Mouse (Mus musculus): Measurements from ENCODE around the gene Rph3al.

Rph3al gene

GRCm38 (mm10) chr11:75861213-75861612 lies 77.0 kb downstream of the Rph3al start:
- no peak for DNase-seq (ENCODE audit: low spot score)

- no peak for DNase-seq (ENCODE audit: low spot score)
These were observed 78.8 kb downstream of the Rph3al start for GRCm38 (mm10) chr11:75859460-75859859.

- no peak for DNase-seq (ENCODE audit: low spot score)
These were observed 79.3 kb downstream of the Rph3al start for GRCm38 (mm10) chr11:75858975-75859374.

GRCm38 (mm10) chr11:75857781-75858180 lies 80.4 kb downstream of the Rph3al start:
- no peak for DNase-seq (ENCODE audit: low spot score)

GRCm38 (mm10) chr11:75854327-75854726 lies 83.9 kb downstream of the Rph3al start:
- DNase-seq (ENCODE audit: low spot score), result no peak

GRCm38 (mm10) chr11:75853067-75853636 lies 85.1 kb downstream of the Rph3al start:
- DNase-seq (ENCODE audit: low spot score), result no peak

- DNase-seq (ENCODE audit: low spot score), result no peak
These were observed 85.7 kb downstream of the Rph3al start for GRCm38 (mm10) chr11:75852485-75852884.

- DNase-seq (ENCODE audit: low spot score), result no peak
These were observed 88.7 kb downstream of the Rph3al start for GRCm38 (mm10) chr11:75849552-75849951.

- DNase-seq (ENCODE audit: low spot score), result peak; percentile 45
These were observed 91.6 kb downstream of the Rph3al start for GRCm38 (mm10) chr11:75846589-75846988.

GRCm38 (mm10) chr11:75845675-75846074 lies 92.6 kb downstream of the Rph3al start:
- DNase-seq (ENCODE audit: low spot score), result no peak

- peak; percentile 48 for DNase-seq (ENCODE audit: low spot score)
These were observed 95.2 kb downstream of the Rph3al start for GRCm38 (mm10) chr11:75842904-75843619.

- peak; percentile 39 for DNase-seq (ENCODE audit: low spot score)
These were observed 96.7 kb downstream of the Rph3al start for GRCm38 (mm10) chr11:75841503-75841902.

GRCm38 (mm10) chr11:75839536-75840430 lies 98.4 kb downstream of the Rph3al start:
- DNase-seq (ENCODE audit: low spot score), result no peak

- DNase-seq (ENCODE audit: low spot score), result no peak
These were observed 99.3 kb downstream of the Rph3al start for GRCm38 (mm10) chr11:75838861-75839426.

GRCm38 (mm10) chr11:75836240-75836610 lies 102.0 kb downstream of the Rph3al start:
- no peak for DNase-seq (ENCODE audit: low spot score)

- no peak for DNase-seq (ENCODE audit: low spot score)
These were observed 102.5 kb downstream of the Rph3al start for GRCm38 (mm10) chr11:75835587-75836239.

GRCm38 (mm10) chr11:75833081-75833480 lies 105.1 kb downstream of the Rph3al start:
- DNase-seq (ENCODE audit: low spot score), result no peak

- no peak for DNase-seq (ENCODE audit: low spot score)
These were observed 107.8 kb downstream of the Rph3al start for GRCm38 (mm10) chr11:75830386-75830785.

- no peak for DNase-seq (ENCODE audit: low spot score)
These were observed 110.8 kb downstream of the Rph3al start for GRCm38 (mm10) chr11:75827414-75827813.

GRCm38 (mm10) chr11:75823506-75823905 lies 114.7 kb downstream of the Rph3al start:
- DNase-seq (ENCODE audit: low spot score), result no peak

GRCm38 (mm10) chr11:75813085-75813484 lies 125.1 kb downstream of the Rph3al start:
- DNase-seq (ENCODE audit: low spot score), result no peak

- DNase-seq (ENCODE audit: low spot score), result no peak
These were observed 126.3 kb downstream of the Rph3al start for GRCm38 (mm10) chr11:75811900-75812299.
